In the genomic region with DNA sequence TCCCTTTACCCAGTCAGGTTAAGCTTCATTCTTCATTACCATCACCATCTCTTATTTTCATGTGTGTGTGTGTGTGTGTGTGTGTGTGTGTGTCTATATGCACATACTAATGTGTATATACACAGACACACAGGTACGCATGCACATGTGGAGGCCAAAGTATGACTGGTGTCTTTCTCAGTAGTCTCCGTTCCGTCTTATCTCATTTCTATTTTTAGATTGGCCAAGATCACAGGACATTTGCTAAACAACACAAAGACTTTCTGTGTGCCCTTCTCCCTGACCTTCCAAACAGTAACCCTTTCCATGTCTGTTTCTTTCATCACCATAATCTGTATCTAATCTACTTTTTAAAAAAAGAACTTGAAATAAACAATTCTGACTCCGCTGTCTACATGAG, we compare ENCODE assay signal across 20 mouse cellular contexts. TPM values are rescaled to one million over a fixed set of nuclear protein-coding genes. Genes with fewer than 3 reads are reported as not detected.
DNase-seq lines count a peak whose midpoint lies in the region; ATAC-seq and TF ChIP-seq lines count a peak whose summit lies in the region.
"Had no signal": no experiment of that assay in that cellular context is flagged by ENCODE, and none has a peak within 500 bp of the region (broad histone marks: within the 10 kb centered on the region; RNA-seq: fewer than 3 reads in every experiment).

No protein-coding gene starts in this region.

- TF ChIP-seq EP300 in heart, adult 2 months (IDR thresholded peaks at IDR 0.05; ENCODE audit: insufficient read depth, low read depth, low read length), result no peak

- intact Hi-C loops in heart, adult 2 months (cut with DNase I), result no loop called here
- intact Hi-C loops in heart, postnatal 10 days (cut with DNase I), result no loop called here

- H3K9ac ChIP-seq in heart, adult 2 months (ENCODE audit: low read depth, low read length), result no peak overlapping the region
- H3K9ac ChIP-seq in heart, embryonic 14.5 days (ENCODE audit: low read length), result no peak overlapping the region
- no peak overlapping the region for H3K9ac ChIP-seq in midbrain, embryonic 15.5 days
- H3K9ac ChIP-seq: embryonic facial prominence, embryonic 13.5 days; forebrain, embryonic 12.5 days; hindbrain, embryonic 12.5 days had no signal

- H3K36me3 ChIP-seq in heart, adult 2 months (ENCODE audit: control insufficient read depth, insufficient read depth, low read length), result peaks cover 8% of the 10 kb centered on the region; the same call in 1 of the 2 replicates
- no peaks in the 10 kb centered on the region for H3K36me3 ChIP-seq in heart, embryonic 10.5 days
- H3K36me3 ChIP-seq in heart, embryonic 14.5 days (ENCODE audit: control insufficient read depth, insufficient read depth, low read length), result no peaks in the 10 kb centered on the region
- no peaks in the 10 kb centered on the region for H3K36me3 ChIP-seq in midbrain, embryonic 15.5 days (replicated peaks)
- H3K36me3 ChIP-seq: embryonic facial prominence, embryonic 13.5 days; forebrain, embryonic 12.5 days; hindbrain, embryonic 12.5 days had no signal

- H3K27ac ChIP-seq in heart, adult 2 months, result peak overlapping the region; percentile 71
- peak overlapping the region; percentile 88 for H3K27ac ChIP-seq in heart, embryonic 10.5 days
- H3K27ac ChIP-seq in heart, embryonic 14.5 days (replicated peaks in 1 of 2; ENCODE audit: control insufficient read depth in 1 of 2, insufficient read depth in 1 of 2, low read depth in 2 of 2, low read length in 2 of 2), result peak overlapping the region; percentile 71 to 85
- no peak overlapping the region for H3K27ac ChIP-seq in midbrain, embryonic 15.5 days
- H3K27ac ChIP-seq: embryonic facial prominence, embryonic 13.5 days; forebrain, embryonic 12.5 days; hindbrain, embryonic 12.5 days had no signal

- no peaks in the 10 kb centered on the region for H3K79me2 ChIP-seq in heart, adult 2 months (replicated peaks; ENCODE audit: control insufficient read depth, insufficient read depth, low read length)

- peak in 1 of 2 experiments; percentile 11 for DNase-seq in heart, adult 2 months
- DNase-seq in heart, embryonic 10.5 days (ENCODE audit: low spot score), result peak; percentile 62
- peak; percentile 34 to 37 for DNase-seq in heart, postnatal 10 days
- DNase-seq in thymus, postnatal 10 days (ENCODE audit: low spot score in 2 of 2), result no peak
- DNase-seq: adrenal gland, adult 2 months; adrenal gland, postnatal 25 days; cerebellum, adult 18-20 months; cerebellum, adult 9-11 months; cerebellum, postnatal 36 days; gastrocnemius, postnatal 14 days; kidney, adult 11 months had no signal

- no peaks in the 10 kb centered on the region for H3K27me3 ChIP-seq in heart, adult 2 months (ENCODE audit: control insufficient read depth, insufficient read depth, low read length)
- H3K27me3 ChIP-seq in heart, embryonic 10.5 days (ENCODE audit: insufficient read depth, poor library complexity, severe bottlenecking), result peaks cover 2% of the 10 kb centered on the region; the same call in 1 of the 2 replicates
- H3K27me3 ChIP-seq in heart, embryonic 14.5 days (ENCODE audit: control insufficient read depth, insufficient read depth, low read length), result peaks cover 7% of the 10 kb centered on the region; the same call in 1 of the 2 replicates
- H3K27me3 ChIP-seq in midbrain, embryonic 15.5 days (replicated peaks), result no peaks in the 10 kb centered on the region
- H3K27me3 ChIP-seq: hindbrain, embryonic 12.5 days had no signal

- ATAC-seq in heart, embryonic 14.5 days (ENCODE audit: insufficient number of reproducible peaks, insufficient read depth, low FRiP score, low read depth), result no peak
- no peak for ATAC-seq in midbrain, embryonic 15.5 days (replicated peaks)
- ATAC-seq: forebrain, embryonic 16.5 days; hindbrain, embryonic 16.5 days; inflammation-experienced regulatory T-cells, adult 6 months had no signal

- H3K4me3 ChIP-seq in heart, adult 2 months, result no peak overlapping the region
- no peak overlapping the region for H3K4me3 ChIP-seq in heart, embryonic 10.5 days
- H3K4me3 ChIP-seq in heart, embryonic 14.5 days (ENCODE audit: control insufficient read depth in 1 of 2, insufficient read depth in 1 of 2, low read depth in 1 of 2, low read length in 2 of 2), result no peak overlapping the region
- H3K4me3 ChIP-seq in midbrain, embryonic 15.5 days, result no peak overlapping the region
- H3K4me3 ChIP-seq: embryonic facial prominence, embryonic 13.5 days; forebrain, embryonic 12.5 days; hindbrain, embryonic 12.5 days had no signal

- H3K9me3 ChIP-seq in heart, embryonic 10.5 days, result peaks cover 3% of the 10 kb centered on the region; the same call in 1 of the 2 replicates
- peaks cover 4% of the 10 kb centered on the region for H3K9me3 ChIP-seq in heart, embryonic 14.5 days (ENCODE audit: control insufficient read depth, low read length)
- no peaks in the 10 kb centered on the region for H3K9me3 ChIP-seq in midbrain, embryonic 15.5 days
- H3K9me3 ChIP-seq: embryonic facial prominence, embryonic 13.5 days; forebrain, embryonic 12.5 days; hindbrain, embryonic 12.5 days had no signal

- 26% methylated on average over 4 of the region's 4 CpGs for WGBS in heart, adult 2 months
- 23% methylated on average over 4 of the region's 4 CpGs for WGBS in heart, embryonic 10.5 days
- 13% methylated on average over 4 of the region's 4 CpGs for WGBS in heart, embryonic 14.5 days
- 87% methylated on average over 4 of the region's 4 CpGs for WGBS in midbrain, embryonic 15.5 days

- peaks cover 1% of the 10 kb centered on the region; the same call in 1 of the 2 replicates for H3K4me1 ChIP-seq in heart, adult 2 months (ENCODE audit: control insufficient read depth, insufficient read depth, low read length)
- peaks cover 22% of the 10 kb centered on the region for H3K4me1 ChIP-seq in heart, embryonic 10.5 days
- peaks cover 8 to 21% of the 10 kb centered on the region in 2 experiments for H3K4me1 ChIP-seq in heart, embryonic 14.5 days (ENCODE audit: control insufficient read depth in 2 of 2, insufficient read depth in 2 of 2, low read length in 2 of 2)
- H3K4me1 ChIP-seq in midbrain, embryonic 15.5 days, result no peaks in the 10 kb centered on the region; the same call in 1 of the 2 replicates
- H3K4me1 ChIP-seq: embryonic facial prominence, embryonic 13.5 days had no signal

- TF ChIP-seq POLR2A in heart, adult 2 months (IDR thresholded peaks at IDR 0.05; ENCODE audit: insufficient read depth, low read depth, low read length), result no peak

- no peak overlapping the region for H3K4me2 ChIP-seq in heart, embryonic 14.5 days (ENCODE audit: low read length)
- H3K4me2 ChIP-seq in midbrain, embryonic 15.5 days, result no peak overlapping the region
- H3K4me2 ChIP-seq: embryonic facial prominence, embryonic 13.5 days; forebrain, embryonic 12.5 days; hindbrain, embryonic 12.5 days had no signal

- no peak for TF ChIP-seq CTCF in heart, adult 2 months (IDR thresholded peaks at IDR 0.05)

RNA-seq across cellular contexts. Expression of a gene that starts 7.2 kb away (rescaled TPM):
- total RNA-seq in heart, adult 2 months (2021), result 1 to 10 TPM in 1 of 2 experiments, under 1 TPM in 1; 0.73 to 1.5 TPM
- 0.53 and 1.0 TPM in 2 replicates for polyA plus RNA-seq in heart, adult 2 months (2012; rRNA removed)
- 2.3 and 2.8 TPM in 2 replicates for polyA plus RNA-seq in heart, embryonic 10.5 days (2016; fragmentation: Nextera tagmentation; extraction: Ambion mirVana)
- polyA plus RNA-seq in heart, embryonic 14.5 days (2014; fragmentation: Nextera tagmentation; extraction: Ambion mirVana), result 2.4 and 2.6 TPM in 2 replicates
- total RNA-seq in heart, postnatal 10 days (2021), result 1 to 10 TPM; 1.7 to 2.6 TPM
- polyA plus RNA-seq in midbrain, embryonic 15.5 days (2015; fragmentation: Nextera tagmentation; extraction: Ambion mirVana), result 0.31 and 1.4 TPM in 2 replicates
- total RNA-seq: gastrocnemius, adult 18-20 months had no signal
- polyA plus RNA-seq: inflammation-experienced regulatory T-cells, adult 6 months had no signal

Comparison
In these comparisons a context has a peak if more than half of its experiments do, and no peak if none do; other contexts are left out.
1. DNase-seq: peak in heart, embryonic 10.5 days (single experiment) and heart, postnatal 10 days (2 of 2); none in thymus, postnatal 10 days (0 of 2).